Mouse (Mus musculus): Measurements from ENCODE around the gene Psmb2.

Psmb2 gene

DNA sequence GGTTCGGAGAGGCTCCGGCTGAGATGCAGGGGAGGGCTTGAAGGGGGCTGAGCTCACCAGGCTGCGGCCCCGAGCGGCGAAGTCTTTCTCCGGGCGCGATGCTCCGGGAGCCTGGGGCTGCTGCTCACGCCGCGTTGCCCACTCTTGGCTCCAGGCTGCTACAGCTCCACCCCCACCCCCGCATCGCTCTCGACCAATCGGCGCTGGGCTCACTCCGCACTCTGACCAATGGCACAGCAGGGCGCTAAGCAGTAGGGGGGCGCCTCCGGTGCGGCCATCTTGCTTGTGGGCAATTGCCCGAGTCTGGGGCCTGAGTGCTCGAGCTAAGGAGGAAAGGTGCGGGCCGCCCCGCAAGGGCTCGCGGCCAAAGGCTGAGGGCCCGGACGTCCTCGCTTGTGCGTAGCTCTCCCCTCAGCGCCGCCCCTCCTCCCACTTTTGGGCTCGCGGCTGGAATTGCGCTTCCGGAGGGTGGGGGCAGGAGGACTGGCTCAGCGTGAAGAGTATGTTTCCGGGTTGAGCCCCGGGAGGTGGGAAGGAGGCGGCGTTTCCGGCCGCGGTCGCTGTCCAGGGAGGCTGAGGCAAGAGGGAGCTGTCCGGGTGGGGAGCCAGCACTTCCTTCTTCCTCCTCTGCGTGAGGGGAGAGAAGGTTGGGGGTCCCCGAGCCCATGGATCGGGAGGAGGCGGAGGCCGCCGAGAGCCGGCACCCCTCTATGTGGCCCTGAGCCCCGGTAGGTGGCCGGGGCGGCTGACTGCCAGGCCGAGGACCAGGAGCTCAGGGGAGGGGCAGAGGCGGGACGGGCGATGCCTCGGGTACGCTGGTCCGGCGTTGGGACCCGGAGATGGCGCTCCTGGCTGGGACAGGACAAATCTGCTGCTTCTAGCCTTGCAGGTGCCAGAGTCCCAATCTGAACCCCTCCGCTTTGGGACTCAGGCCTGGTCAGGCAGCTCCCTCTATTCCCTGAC is 76.1 kb downstream of the Psmb2 start, which contains the start of the genes Ncdn and AU040320:
Gene Ncdn (minus strand): TSS at position 171 of the 963 bp plus-strand sequence.
Gene AU040320 (plus strand): TSS at position 277 of the 963 bp plus-strand sequence.
- DNase-seq, result peak; percentile 97

GRCm38 (mm10) chr4:126754231-126754611 is 76.8 kb downstream of the Psmb2 start:
- DNase-seq, result no peak

- no peak for DNase-seq
Measured at GRCm38 (mm10) chr4:126754736-126755374, 77.4 kb downstream of the Psmb2 start.

DNA sequence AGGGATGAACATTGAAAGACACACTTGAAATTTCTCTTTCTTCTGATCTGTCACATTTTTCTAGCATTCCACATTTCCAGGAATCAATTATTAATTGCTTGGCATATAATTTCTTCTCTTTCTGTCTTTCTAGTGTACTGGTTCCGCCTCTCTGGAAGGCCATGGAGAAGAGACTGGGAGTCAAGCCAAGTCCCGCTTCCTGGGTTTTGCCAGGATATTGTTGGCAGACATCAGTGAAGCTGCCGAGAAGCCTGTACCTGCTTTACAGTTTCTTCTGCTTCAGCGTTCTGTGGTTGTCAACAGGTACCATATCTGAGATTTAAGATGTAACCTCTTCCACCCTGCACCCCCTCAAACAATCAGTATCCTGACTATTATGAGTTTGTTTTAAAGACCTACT is 79.3 kb downstream of the Psmb2 start:
- DNase-seq, result peak; percentile 67

DNA sequence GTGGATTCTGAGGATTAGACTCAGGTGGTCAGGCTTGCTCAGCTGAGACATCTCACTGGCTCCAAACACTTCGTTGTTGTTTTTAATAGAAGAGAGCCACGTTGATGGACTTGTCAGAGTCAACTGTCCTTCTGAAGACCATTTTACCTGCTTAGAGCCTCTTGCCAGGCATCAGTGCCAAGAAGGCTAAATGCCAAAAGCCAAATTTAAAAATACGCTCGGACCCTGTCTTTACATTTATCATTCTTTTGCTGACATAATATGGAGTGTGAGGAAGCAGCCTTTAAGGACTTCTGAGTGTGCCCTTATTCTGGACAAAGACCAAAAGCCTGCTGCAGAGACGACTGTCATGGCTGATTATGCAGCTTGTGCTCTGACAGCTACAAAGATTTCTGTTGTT is 80.9 kb downstream of the Psmb2 start:
- DNase-seq, result no peak
